Mouse (Mus musculus) gastrocnemius, adult 18-20 months (tissue): ENCODE measurements at regions not wholly inside any gene's neighbourhood (a gene's known extent, or its start where the extent isn't known, plus 50 kb on each side); places are given as distances from the start of the nearest gene placed in this dataset.

Source experiments
- DNase-seq: peaks from one replicate; pipeline ENCODE4 v3.0.0; 2021; ENCODE audit warnings: low spot score

DNA sequence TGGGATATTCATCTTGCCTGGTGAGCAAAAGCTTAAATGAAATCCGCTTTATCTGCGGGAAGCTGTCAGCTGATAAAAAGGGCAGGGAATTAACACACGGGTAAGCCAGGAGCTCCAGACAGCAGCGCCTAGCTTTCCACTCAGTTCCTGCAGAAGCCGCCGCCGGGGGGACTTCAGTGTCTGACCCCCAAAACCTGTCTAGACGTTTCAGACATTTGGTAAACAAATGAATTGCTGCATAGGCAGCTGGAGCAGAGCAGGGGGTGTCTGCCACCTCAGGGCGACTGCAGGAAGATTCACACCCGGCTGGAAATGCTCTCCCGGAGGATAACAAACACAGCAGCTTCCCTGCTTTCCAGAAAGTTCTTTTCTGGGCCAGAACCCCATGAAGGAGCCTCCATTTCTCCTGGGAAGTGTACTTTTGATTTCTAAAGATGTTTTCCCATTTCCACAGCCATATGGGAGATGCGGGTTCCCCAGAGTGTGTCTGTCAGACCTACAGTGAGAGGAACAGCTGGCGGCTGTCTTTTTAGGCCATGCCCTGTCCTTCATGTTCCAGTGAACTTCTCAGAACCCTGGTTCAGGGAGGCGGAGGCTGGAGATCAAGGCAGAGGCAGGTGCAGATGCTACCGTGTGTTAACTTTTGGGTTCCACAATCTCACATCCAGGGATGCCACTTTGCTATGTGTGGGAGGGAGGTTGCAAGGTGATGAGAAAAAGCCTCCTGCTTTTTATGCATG is 58.7 kb upstream of the Pmepa1 start:
- no peak for DNase-seq

DNA sequence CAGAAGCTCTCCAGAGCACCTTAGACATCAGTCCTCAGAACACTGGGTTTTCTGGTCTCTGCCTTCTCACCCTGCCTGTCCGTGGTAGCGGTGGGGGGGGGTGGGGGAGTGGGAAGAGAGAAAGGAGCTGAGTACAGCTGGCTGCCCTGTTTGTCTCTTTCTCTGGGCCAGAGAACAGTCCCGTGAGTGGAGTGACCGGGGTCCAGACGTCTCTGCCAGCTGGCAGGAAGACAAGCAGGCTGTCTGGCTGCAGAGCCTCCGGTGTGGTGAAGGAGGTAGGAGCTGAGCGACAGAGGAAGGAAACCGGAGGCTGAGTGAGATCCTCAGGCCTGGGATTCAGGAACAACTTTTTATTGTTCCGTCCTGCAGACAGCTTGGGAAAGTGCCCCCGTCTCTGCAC is 59.5 kb upstream of the Pmepa1 start:
- peak; percentile 72 for DNase-seq

DNA sequence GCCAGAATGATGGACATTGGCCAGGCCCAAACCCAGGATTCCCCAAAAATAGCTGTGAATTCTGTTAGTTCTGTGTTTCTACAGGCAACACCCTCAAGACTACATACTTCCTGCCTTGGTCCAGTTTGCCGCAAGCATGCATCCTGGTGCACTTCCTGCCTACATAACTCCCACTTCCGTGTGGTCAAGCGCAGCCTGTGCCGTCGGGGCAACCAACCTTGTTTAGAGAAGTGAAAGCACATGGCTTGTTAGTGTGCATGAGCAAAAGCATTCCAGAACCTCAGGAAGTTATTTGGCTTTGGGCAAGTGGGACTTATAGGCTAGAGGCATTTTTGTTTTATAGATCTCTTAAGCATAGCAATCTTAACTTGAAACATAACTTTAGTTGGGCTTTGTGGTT is 61.3 kb upstream of the Pmepa1 start:
- no peak for DNase-seq

DNA sequence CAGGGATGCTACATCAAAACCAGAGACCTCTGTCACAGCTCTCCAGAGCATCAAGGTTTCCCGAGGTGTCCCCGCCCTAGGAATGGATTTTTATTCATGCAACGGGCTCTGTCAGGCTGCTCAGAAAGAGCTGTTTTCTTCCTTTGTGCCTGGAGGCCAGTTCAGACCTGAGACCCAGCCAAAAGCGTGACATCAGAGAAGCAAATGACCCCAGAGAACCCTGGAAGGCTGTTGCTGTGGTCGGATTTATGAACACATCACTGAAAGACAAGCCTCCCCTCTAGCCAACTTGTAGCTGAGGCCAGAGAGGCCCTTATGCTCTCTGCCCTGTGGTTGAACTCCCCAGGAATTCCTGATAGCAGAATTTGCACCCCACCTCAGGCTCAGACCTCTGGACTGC is 62.3 kb upstream of the Pmepa1 start:
- DNase-seq, result peak; percentile 84

DNA sequence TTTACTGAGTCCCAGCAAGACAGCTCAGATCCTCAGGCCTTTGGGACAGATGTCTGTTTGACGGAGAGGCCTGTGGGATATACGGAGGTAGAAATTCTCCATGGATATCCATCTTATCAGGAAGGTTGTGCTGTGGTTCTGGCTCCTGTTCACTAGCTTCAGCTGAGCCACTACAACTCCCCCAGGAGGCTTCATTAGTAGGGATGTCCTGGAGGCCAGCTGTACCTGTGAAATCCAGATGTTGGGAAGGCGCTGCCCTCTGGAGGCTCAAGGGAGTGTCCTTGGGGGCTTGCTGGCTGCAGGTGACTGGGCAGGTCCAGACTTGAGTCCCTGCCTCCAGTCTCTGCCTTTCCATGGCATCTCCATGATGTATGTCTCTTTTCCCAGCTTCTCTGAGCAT is 62.9 kb upstream of the Pmepa1 start:
- no peak for DNase-seq

DNA sequence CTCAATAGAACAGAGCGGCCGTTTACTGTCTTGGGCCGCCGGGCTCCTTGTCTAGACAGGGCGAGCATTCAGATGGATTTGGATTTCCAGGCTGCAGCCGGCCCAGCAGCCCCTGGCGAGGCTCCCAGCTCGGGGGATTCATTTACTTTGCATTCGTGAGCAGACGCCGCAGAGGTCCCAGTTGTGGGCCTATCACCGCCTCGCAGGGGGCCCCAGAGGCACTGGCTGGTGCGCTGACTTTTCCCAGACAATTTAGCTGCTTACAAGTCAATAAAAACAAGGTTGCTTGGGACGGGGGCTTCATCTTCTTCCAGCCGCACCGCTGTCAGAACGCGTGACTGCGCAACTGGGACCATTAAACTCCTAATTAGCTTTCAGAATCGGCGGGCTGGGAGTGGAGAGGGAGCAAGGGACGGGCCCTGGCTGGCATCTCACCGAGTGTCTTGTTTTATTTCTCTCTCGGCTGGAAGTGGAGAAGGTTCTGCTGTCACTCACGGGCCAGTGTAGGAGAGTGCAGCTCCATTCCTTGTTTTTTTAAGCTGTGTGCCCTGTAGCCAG is 63.8 kb upstream of the Pmepa1 start:
- peak; percentile 46 for DNase-seq

DNA sequence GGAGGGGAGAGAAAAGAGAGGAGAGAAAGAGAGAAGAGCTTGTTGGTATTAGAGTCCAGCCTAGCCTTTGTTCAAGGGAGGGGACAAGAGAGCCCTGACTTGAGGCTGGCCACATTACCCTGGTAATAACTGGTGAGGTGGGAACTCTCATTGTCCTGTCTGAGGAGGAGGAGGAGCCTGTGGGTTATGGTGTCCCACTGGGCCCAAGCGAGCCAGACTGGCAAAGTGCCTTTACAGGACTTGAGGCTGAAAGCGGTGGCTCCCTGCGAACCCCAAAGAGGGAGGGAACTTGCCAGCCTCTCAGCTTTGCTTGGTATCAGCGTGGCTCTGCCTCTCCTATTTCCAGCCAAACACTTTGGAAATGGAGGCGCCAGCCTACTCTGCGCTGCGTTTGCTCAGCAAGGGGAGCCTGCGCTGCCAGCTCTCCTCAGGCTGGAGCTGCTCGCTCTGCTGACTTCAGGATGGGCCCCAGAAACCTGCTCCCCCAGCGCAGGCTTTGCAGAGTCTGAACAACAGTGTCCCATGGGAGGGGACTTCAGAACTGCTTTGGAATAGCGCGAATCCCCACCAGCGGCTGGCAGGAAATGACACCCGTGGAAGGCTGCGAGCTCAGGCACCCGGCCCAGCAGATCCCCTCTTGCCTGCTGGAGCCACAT is 66.4 kb upstream of the Pmepa1 start:
- DNase-seq, result no peak

DNA sequence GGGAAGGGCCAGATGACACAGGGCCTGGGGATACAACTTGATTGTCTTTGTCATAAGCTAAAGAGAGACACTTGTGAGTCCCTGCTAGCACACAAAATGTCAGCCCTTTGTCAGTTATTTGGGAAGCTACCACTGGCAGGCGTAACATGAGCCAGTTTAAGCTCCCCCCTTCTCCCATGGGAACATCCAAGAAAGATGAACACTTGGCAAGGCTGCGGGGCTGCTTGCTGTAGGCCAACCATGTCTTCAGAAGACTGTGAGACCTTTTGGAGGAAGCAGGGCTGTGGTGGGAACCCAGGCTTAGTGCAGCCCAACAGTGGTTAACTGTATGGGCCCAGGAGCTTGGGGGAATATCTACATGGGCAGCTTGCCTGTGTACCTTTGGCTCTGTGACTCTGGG is 67.3 kb upstream of the Pmepa1 start:
- DNase-seq, result no peak

DNA sequence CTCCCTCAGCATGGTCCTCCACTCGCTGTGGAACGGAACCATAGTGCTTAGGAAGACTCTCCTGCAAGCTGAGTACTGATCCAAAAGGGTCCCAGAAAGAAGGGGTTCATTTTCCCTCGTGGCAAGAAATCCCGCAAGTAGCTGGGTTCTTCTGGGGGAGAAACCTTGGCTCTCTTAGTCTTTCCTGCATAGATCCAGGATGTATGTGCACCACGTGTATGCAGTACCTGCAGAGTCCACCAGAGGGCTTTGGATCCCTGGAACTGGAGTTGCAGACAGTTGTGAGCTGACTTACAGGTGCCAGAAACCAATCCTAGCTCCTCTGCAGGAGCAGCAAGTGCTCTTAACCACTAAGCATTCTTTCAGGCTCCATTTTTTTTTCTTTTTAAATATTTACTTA is 67.9 kb upstream of the Pmepa1 start:
- no peak for DNase-seq

DNA sequence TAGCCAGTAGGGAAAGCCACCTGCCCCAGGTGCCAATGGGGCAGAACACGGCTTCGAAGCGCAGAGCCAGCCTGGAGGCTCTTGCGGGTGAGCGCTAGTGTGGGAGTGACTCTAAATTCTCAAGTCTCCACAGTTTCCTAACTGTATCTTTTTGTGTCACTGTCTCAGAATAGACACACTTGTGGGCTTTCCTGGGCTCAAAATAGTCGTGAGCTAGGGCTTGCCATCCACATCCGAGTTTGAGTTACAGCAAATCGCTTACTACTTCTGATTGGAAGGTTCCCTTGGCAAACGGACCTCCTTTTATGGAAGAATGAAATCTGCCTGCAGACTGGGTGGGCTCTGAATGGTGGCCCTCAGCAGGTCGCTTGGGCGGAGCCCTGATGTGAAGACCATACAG is 71.0 kb upstream of the Pmepa1 start:
- DNase-seq, result no peak

DNA sequence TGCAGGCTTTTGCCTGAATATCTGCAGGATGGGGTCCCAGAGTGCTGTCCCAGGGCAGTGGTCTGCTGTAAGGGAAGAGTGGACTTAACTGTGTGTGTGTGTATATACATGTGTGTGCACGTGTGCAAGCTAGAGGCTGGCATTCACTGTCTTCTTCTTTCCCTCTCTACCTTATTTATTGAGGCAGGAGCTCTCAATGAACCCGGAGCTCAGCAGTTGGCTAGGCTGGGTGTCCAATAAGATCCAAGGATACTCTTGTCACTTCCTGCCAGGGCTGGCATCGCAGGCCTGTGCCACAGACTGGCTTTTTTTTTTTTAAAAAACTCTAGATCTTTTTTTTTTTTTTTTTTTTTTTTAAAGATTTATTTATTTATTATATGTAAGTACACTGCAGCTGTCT is 72.4 kb upstream of the Pmepa1 start:
- DNase-seq, result no peak

DNA sequence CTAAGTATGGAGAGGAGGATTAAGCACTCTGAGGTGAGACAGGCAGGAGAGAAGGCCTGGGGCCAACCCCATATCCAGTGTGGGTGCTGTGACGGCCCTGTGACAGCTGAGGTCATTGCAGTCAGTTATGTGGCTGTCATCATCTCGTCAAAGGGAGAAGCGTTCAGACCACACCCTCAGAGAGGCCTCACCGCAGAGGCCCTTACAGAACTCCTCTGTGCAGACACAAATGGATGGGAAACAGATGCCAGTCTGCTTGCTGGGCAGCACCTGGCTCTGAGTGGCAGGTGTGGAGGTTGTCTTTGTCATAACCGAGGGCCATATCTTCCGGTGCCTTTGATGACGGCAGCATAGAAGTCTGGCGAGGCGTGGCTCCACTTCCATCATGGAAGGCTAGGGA is 73.2 kb upstream of the Pmepa1 start:
- DNase-seq, result no peak

DNA sequence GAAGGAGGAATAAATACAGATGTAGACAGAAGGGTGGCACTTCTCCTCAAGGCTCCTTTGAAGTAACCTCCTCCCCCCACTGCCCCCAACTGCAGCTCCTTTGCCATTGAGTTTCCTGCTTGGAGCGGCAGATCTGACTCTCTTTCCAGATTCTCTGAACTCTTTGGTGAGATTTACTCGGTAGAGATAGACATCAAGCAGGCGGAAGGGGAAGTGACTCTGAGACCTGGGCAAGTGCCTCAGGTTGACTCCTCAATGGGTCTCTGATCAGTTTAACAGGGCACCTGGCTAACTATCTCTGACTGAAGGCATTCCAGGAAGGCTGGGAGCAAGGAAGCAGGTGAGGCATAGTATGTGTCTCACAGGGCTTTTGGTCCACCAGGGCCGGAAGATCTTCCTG is 73.6 kb upstream of the Pmepa1 start:
- DNase-seq, result no peak

DNA sequence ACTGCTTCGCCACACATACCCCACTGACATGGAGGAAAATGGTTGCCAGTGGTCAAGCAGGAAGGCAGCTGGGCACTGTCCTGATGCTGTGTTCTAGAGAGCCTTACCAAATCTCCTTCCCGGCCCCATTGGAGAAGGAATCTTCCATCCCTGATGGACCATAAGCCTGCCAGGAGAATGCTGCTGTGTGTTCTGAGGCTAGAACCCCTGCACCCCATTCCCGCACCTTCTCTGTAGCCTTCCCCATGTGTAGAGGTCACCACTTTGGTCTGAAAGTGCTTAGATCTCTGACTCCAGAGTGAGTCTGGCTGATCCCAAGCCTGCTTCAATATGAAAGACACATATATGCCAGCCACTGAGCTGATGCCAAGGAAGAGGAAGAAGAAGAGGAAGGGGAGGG is 74.1 kb upstream of the Pmepa1 start:
- DNase-seq, result no peak

DNA sequence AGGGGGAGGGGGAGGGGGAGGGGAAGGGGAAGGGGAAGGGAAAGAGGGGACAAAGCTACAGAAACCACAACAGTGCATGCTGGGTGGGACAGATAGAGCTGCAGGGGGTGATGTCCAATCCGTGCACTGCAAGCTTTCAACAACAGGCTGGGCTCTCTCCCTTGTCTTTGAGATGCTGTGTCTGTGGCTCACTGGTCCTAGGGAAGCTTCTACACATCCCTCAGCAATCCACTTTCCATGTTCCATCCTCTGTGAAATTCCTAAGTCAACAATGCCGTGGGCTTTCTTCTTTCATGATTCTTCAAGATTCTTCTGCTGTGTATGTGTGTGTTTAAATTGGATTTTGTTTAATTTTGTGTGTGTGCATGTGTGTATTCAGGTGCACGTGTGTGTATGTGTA is 74.5 kb upstream of the Pmepa1 start:
- DNase-seq, result no peak

DNA sequence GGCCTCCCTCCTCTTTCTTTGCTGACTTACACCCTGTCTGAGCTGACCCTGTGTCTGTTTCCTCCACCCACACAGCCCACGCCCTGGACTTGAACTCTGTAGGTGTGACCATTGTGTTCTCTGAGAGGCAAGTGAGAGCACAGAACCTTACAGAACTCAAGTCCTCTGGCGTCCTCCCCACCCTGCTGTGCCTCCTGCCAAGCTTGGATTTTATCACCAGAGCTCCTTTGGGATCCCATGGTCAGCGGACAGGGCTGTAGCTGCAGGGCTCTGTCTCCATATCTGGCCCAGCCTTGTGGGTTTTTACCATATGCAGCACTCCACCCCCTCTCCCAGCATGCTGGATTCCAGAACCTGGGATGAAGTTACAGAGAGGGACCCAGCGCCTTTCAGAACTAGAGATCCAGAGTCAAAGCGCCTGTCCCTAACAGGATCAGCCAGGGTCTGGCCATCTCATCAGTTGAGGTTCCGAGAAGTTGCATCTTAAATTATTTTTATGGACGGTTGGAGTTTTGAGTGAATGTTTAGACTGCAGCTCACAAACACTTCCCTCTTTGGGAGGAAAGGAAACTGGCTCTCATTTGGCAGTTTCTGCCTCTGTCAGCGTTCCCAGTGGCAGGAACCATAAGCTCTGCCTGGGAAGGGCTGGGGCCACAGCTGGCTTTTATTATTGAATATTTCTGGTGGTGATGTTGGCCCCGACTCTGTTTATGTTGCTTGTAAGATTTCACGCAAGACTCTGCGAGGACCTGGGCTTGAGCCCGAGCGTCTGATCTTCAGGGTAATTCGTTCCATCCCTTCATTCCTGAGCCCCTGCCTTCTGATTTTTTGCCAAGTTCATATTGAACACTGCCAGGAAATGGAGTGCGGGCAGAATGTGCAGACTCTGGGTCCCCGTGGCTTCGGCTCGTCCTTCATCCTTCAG is 75.8 kb upstream of the Pmepa1 start:
- DNase-seq, result peak; percentile 83

DNA sequence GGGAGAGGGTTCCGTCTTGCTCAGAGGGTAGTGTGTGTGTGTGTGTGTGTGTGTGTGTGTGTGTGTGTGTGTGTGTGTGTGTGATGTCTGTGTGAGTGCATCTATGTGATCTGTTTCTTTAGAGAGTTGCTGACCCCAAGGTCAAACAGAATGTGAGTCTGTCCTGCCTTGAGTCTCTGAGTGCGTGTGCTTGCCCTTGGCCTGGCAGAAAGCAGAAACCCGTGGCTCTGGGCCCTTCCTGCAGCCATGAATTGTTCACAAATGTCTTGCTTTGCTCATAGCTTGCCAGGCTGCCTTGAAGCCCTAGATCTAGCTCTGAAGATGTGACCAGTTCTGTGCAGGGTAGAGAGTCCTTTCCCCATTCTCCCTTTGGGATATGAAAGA is 76.4 kb upstream of the Pmepa1 start:
- no peak for DNase-seq

DNA sequence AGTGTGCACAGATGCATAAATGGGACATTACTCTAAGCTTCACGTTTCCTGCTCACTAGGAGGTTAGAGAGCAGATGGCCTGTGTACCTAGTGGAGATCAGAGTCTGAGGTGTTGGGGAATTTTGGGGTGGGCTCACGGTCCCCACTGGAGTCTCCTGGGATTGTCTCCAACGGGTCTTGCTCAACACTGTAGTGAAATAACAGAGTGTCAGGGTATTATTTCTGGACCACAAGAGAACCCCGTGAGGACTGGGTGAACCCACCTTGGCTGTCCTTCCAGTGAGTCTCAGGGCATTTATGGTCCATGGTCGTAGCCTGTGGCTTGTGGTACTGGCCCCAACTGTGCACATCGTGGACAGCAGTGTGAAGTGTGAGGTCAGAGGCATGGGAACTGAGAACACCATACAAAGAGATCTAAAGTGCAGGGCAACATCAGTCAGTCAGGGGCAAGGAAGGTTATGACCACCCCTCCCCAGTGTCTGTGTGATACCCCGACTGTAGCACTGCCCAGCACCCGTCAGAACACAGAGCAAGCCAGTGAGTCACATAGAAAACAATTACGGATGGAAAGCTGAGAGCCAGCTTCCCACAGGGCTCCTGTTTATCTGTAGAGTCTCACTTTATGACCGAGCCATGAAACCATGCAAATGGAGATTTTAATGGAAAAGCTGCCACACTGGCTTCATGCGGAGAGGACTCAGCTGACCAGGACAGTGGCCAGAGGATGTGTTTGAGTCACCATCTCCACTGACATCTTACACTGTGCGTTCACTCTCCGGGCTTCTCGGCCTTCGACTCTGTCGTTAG is 77.3 kb upstream of the Pmepa1 start:
- DNase-seq, result no peak

DNA sequence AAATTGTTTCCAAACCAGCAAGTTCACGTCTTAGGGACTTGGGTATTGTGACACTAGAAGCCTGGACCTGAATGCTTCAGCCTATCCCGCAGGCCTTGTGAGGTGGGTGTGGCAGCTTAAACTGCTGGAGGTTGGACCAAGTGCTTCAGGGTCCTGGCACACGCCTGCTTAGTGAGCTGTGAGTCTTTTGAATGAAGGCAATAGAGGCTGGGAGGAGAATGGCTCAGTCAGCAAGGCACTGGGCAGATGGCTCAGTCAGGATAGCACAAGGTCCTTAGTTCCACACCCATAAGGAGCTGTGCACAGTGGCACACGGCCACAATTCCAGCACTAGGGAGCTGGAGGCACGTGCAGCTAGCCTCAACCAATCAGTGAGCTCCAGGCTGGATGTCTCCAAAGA is 80.5 kb upstream of the Pmepa1 start:
- DNase-seq, result no peak

DNA sequence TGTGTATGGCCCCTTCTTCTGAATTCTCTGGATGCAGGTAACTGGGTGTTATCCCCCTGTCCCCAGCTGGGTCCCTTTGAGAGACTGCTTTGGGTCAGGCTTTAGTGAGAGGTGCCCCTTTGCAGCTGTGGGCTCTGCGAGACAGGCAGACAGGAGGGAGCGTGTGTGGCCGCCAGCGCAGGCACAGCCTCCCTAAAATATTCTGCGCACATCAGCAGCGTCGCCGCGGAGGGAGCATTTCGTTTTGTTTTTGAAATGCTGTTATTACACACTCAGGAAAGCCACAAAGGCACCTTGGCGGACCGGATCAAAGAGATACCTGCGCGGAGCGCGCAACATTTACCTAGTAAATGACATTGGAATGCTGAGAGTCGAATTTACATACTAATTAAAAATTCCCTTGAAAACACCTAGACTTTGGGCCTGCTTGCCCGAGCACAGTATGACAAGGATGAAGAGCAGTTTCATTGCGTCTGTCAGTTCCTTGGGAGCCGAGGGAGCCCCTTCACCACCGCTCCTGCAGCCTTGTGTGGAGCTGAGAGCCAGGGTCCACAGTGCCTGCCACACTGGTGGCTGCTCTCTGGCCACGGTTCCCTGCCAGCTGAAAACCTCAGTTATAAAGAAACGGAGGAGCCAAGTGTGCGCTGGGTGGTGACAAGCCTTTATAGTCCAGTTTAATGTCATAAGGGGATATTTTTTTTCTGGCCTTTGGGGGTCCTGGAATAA is 89.3 kb upstream of the Pmepa1 start:
- no peak for DNase-seq

DNA sequence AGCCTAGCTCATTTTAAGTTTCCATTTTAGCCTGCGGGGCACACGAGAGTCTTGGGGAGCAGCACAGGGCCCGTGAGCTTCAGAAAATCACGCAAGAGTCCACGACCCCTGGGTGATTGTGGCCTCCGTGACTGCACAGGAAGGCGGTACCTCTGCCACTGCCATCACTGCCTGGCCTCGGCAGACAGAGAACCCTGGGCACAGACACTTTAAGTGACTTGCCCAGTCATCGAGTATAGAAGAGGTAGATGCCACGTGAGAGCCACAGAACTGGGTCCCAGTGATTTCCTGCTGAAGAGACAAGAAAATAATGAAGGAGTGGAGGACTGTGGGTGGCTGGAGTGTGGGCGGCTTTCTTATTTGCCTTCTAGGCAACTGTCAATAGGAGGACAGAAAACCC is 90.4 kb upstream of the Pmepa1 start:
- DNase-seq, result no peak
